8 mouse cellular contexts compared by ENCODE assay signal in genomic region chr17:24632167-24632812, GRCm38 (mm10). TPM values are rescaled to one million over a fixed set of nuclear protein-coding genes. Genes with fewer than 3 reads are reported as not detected.
A peak's percentile ranks its signal among the peaks of the same experiment; 100 is the strongest.
DNase-seq lines count a peak whose midpoint lies in the region; ATAC-seq and TF ChIP-seq lines count a peak whose summit lies in the region.

Gene Tsc2, minus strand, starts transcription at chr17:24632630.
Gene Nthl1, plus strand, starts transcription at chr17:24632680.

- peak within 1 kb of the TSS; percentile 62 for H3K9ac ChIP-seq in forebrain, postnatal 0 days

- peak; percentile 97 for ATAC-seq in forebrain, postnatal 0 days
- peak; percentile 74 for ATAC-seq in neutrophil, adult 5-6 weeks (ENCODE audit: extremely low read depth, insufficient number of reproducible peaks, low FRiP score, poor library complexity, severe bottlenecking)

- H3K27ac ChIP-seq in cerebellum, adult 2 months (ENCODE audit: insufficient read depth, low read length), result peak within 1 kb of the TSS; percentile 64
- H3K27ac ChIP-seq in forebrain, postnatal 0 days (ENCODE audit: low read depth, low read length), result peak within 1 kb of the TSS; percentile 71

- H3K9me3 ChIP-seq in forebrain, postnatal 0 days (ENCODE audit: low read length), result no peaks in the 10 kb centered on the region

- peak; percentile 87 for DNase-seq in MEL-GATA-1-ER (ENCODE audit: extremely low read depth, low read depth)
- DNase-seq in cerebellum, adult 2 months, result peak; percentile 79 to 84
- DNase-seq in forebrain, postnatal 0 days, result peak; percentile 89
- peak; percentile 82 to 89 for DNase-seq in heart, postnatal 36 days
- DNase-seq in layer of hippocampus, adult 18-20 months (ENCODE audit: low spot score in 2 of 2), result peak; percentile 82 to 87
- DNase-seq in lung, adult 2 months, result peak; percentile 86
- peak; percentile 87 for DNase-seq in testis, postnatal 14 days (ENCODE audit: low spot score)

- H3K36me3 ChIP-seq in forebrain, postnatal 0 days (ENCODE audit: insufficient read depth), result peaks cover 37% of the 10 kb centered on the region

- no peaks in the 10 kb centered on the region for H3K27me3 ChIP-seq in cerebellum, adult 2 months (ENCODE audit: control insufficient read depth, insufficient read depth, low read length)
- no peaks in the 10 kb centered on the region for H3K27me3 ChIP-seq in forebrain, postnatal 0 days (ENCODE audit: insufficient read depth, low read length)

- intact Hi-C loops in heart, postnatal 36 days (cut with DNase I), result loop anchor here (2.0 to 5.0 kb wide), 2 partner anchors 19 to 35 kb away; partner anchors contain the start of genes Slc9a3r2 and Zfp598

- H3K4me1 ChIP-seq in cerebellum, adult 2 months (ENCODE audit: control insufficient read depth, insufficient read depth, low read length), result peaks cover 7% of the 10 kb centered on the region
- H3K4me1 ChIP-seq in forebrain, postnatal 0 days (ENCODE audit: insufficient read depth), result peaks cover 9% of the 10 kb centered on the region; the same call in 1 of the 2 replicates
- H3K4me1 ChIP-seq in lung, adult 2 months (ENCODE audit: control insufficient read depth, insufficient read depth, low read length), result peaks cover 37% of the 10 kb centered on the region

- TF ChIP-seq CTCF in cerebellum, adult 2 months (IDR thresholded peaks at IDR 0.05; ENCODE audit: borderline replicate concordance, insufficient read depth, low read depth, low read length), result no peak
- no peak for TF ChIP-seq CTCF in forebrain, postnatal 0 days (IDR thresholded peaks at IDR 0.05; ENCODE audit: low read depth)
- no peak for TF ChIP-seq CTCF in lung, adult 2 months (IDR thresholded peaks at IDR 0.05; ENCODE audit: insufficient read depth, low read length)

- H3K4me3 ChIP-seq in cerebellum, adult 2 months (replicated peaks; ENCODE audit: insufficient read depth, low read depth, low read length), result peak within 1 kb of the TSS; percentile 88
- peak within 1 kb of the TSS; percentile 65 for H3K4me3 ChIP-seq in forebrain, postnatal 0 days (ENCODE audit: low read depth, low read length)
- peak within 1 kb of the TSS; percentile 95 for H3K4me3 ChIP-seq in lung, adult 2 months (replicated peaks; ENCODE audit: extremely low read depth, low read depth, low read length)

- H3K4me2 ChIP-seq in forebrain, postnatal 0 days (ENCODE audit: low read depth), result peak within 1 kb of the TSS; percentile 86

- TF ChIP-seq POLR2A in cerebellum, adult 2 months (IDR thresholded peaks at IDR 0.05; ENCODE audit: borderline replicate concordance, insufficient read depth, low read length), result peak; percentile 92
- peak; percentile 77; the same call in 1 of the 2 replicates for TF ChIP-seq POLR2A in lung, adult 2 months (IDR thresholded peaks at IDR 0.05; ENCODE audit: borderline replicate concordance, extremely low read depth, low read depth, low read length)

- WGBS in cerebellum, adult 2 months, result 1% methylated on average over 51 of the region's 51 CpGs
- WGBS in forebrain, postnatal 0 days, result 2% methylated on average over 51 of the region's 51 CpGs
- WGBS in lung, adult 2 months, result 2% methylated on average over 51 of the region's 51 CpGs

RNA-seq across cellular contexts. Expression of gene Tsc2, which starts in this region (rescaled TPM):
- 168 and 194 TPM in 2 replicates for polyA plus RNA-seq in cerebellum, adult 2 months (2012; rRNA removed)
- total RNA-seq in forebrain, postnatal 0 days (2014; rRNA removed), result 81.2 and 92.6 TPM in 2 replicates
- 44.2 and 56.2 TPM in 2 replicates for polyA plus RNA-seq in forebrain, postnatal 0 days (2015; fragmentation: Nextera tagmentation; extraction: Ambion mirVana)
- total RNA-seq in heart, postnatal 36 days (2021), result 100 to 1,000 TPM; 106 to 112 TPM
- total RNA-seq in layer of hippocampus, adult 18-20 months (2021), result 100 to 1,000 TPM; 182 to 189 TPM
- polyA plus RNA-seq in lung, adult 2 months (2012; rRNA removed), result 220 and 230 TPM in 2 replicates
- 48.2 and 53.8 TPM in 2 replicates for total RNA-seq in neutrophil, adult 5-6 weeks (2017)

RNA-seq across cellular contexts. Expression of gene Nthl1, which starts in this region (rescaled TPM):
- 9.0 TPM in 2 replicates for polyA plus RNA-seq in cerebellum, adult 2 months (2012; rRNA removed)
- total RNA-seq in forebrain, postnatal 0 days (2014; rRNA removed), result 10.1 and 10.2 TPM in 2 replicates
- polyA plus RNA-seq in forebrain, postnatal 0 days (2015; fragmentation: Nextera tagmentation; extraction: Ambion mirVana), result 8.6 and 9.8 TPM in 2 replicates
- 1 to 10 TPM; 3.3 to 4.1 TPM for total RNA-seq in heart, postnatal 36 days (2021)
- total RNA-seq in layer of hippocampus, adult 18-20 months (2021), result 1 to 10 TPM; 4.9 to 6.1 TPM
- polyA plus RNA-seq in lung, adult 2 months (2012; rRNA removed), result 18.8 and 19.3 TPM in 2 replicates
- 2.4 and 4.5 TPM in 2 replicates for total RNA-seq in neutrophil, adult 5-6 weeks (2017)

Comparison
In these comparisons a context has a peak if more than half of its experiments do, and no peak if none do; other contexts are left out.
1. Peak in every context shown above with its lines: DNase-seq, ATAC-seq, H3K4me3 ChIP-seq and H3K27ac ChIP-seq.